Mouse (Mus musculus): ENCODE data around the gene Naa38. TPM values are rescaled to one million over a fixed set of nuclear protein-coding genes. Genes with fewer than 3 reads are reported as not detected.

The Naa38 gene
- polyA plus RNA-seq, 1 experiment, result 229 TPM

DNA sequence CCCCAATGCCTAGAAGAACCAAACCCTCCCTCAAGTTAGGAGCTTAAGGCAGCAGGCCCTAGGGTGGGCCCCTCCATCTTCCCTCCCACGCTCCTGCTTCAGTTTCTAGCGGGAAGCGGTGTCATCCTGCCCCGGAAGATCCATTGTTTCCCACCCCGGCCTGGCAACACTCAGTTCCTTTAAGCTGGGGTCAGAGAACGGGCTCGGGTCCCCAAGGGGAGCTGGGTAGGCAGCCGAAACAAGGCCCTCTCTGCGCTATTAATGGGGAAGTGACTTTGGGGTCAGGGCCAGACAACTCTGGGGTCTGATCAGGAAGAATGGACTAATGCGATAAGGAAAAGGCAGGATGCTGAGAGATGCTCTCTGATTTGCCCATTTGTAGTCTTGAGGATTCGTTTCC is 1.5 kb downstream of the Naa38 start:
- Histone ChIP-seq H3K79me3 (ENCODE audit: low read depth) (peaks cover 4% of the 10 kb centered on the region), H3K4me3 (ENCODE audit: insufficient read depth, poor library complexity, severe bottlenecking) (peak overlapping the region; percentile 92), H3ac (ENCODE audit: control insufficient read depth, insufficient read length, low read depth) (peak overlapping the region; percentile 78), H3K79me2 (ENCODE audit: control insufficient read depth, insufficient read depth) (peaks cover 26% of the 10 kb centered on the region), H3K27me3 (ENCODE audit: control insufficient read depth, insufficient read depth, insufficient read length) (no peaks in the 10 kb centered on the region), H3K36me3 (ENCODE audit: control insufficient read depth, insufficient read depth) (peaks cover 21% of the 10 kb centered on the region)
- no peak for TF ChIP-seq CTCF (IDR thresholded peaks at IDR 0.05; ENCODE audit: control insufficient read depth, insufficient read depth, insufficient read length)
- no peak for TF ChIP-seq MAX (IDR thresholded peaks at IDR 0.05)
- no peak for TF ChIP-seq MYOD1 (IDR thresholded peaks at IDR 0.05; ENCODE audit: control insufficient read depth, insufficient read length, low read depth)
- TF ChIP-seq CEBPB (IDR thresholded peaks at IDR 0.05; ENCODE audit: low read depth), result no peak

- Histone ChIP-seq H3K4me3 (ENCODE audit: insufficient read depth, poor library complexity, severe bottlenecking) (no peak overlapping the region), H3ac (ENCODE audit: control insufficient read depth, insufficient read length, low read depth) (no peak overlapping the region), H3K36me3 (ENCODE audit: control insufficient read depth, insufficient read depth) (peaks cover 29% of the 10 kb centered on the region), H3K79me3 (ENCODE audit: low read depth) (peaks cover 4% of the 10 kb centered on the region), H3K79me2 (ENCODE audit: control insufficient read depth, insufficient read depth) (peaks cover 26% of the 10 kb centered on the region), H3K27me3 (ENCODE audit: control insufficient read depth, insufficient read depth, insufficient read length) (no peaks in the 10 kb centered on the region)
- TF ChIP-seq CEBPB (IDR thresholded peaks at IDR 0.05; ENCODE audit: low read depth) (no peak), USF1 (IDR thresholded peaks at IDR 0.05; ENCODE audit: low read depth) (no peak), CTCF (IDR thresholded peaks at IDR 0.05; ENCODE audit: control insufficient read depth, insufficient read depth, insufficient read length) (no peak), MYOD1 (IDR thresholded peaks at IDR 0.05; ENCODE audit: control insufficient read depth, insufficient read length, low read depth) (no peak), MAX (IDR thresholded peaks at IDR 0.05) (no peak), FOSL1 (IDR thresholded peaks at IDR 0.05; ENCODE audit: insufficient read depth, low read length, poor library complexity, severe bottlenecking) (no peak), MYOG (IDR thresholded peaks at IDR 0.05; ENCODE audit: control insufficient read depth, extremely low read depth, insufficient read length) (no peak)
These were observed 2.3 kb downstream of the Naa38 start for GRCm38 (mm10) chr11:69397581-69398057.

- TF ChIP-seq CEBPB (IDR thresholded peaks at IDR 0.05; ENCODE audit: low read depth) (no peak), FOSL1 (IDR thresholded peaks at IDR 0.05; ENCODE audit: insufficient read depth, low read length, poor library complexity, severe bottlenecking) (no peak), MYOD1 (IDR thresholded peaks at IDR 0.05; ENCODE audit: control insufficient read depth, insufficient read length, low read depth) (no peak), USF1 (IDR thresholded peaks at IDR 0.05; ENCODE audit: low read depth) (no peak), CTCF (IDR thresholded peaks at IDR 0.05; ENCODE audit: control insufficient read depth, insufficient read depth, insufficient read length) (no peak), MYOG (IDR thresholded peaks at IDR 0.05; ENCODE audit: control insufficient read depth, extremely low read depth, insufficient read length) (no peak), MAX (IDR thresholded peaks at IDR 0.05) (no peak)
- peaks cover 29% of the 10 kb centered on the region for H3K36me3 ChIP-seq (ENCODE audit: control insufficient read depth, insufficient read depth)
- H3K4me3 ChIP-seq (ENCODE audit: insufficient read depth, poor library complexity, severe bottlenecking), result no peak within 1 kb of the TSS
- peaks cover 4% of the 10 kb centered on the region for H3K79me3 ChIP-seq (ENCODE audit: low read depth)
- no peaks in the 10 kb centered on the region for H3K27me3 ChIP-seq (ENCODE audit: control insufficient read depth, insufficient read depth, insufficient read length)
- H3K79me2 ChIP-seq (ENCODE audit: control insufficient read depth, insufficient read depth), result peaks cover 26% of the 10 kb centered on the region
- no peak within 1 kb of the TSS for H3ac ChIP-seq (ENCODE audit: control insufficient read depth, insufficient read length, low read depth)
These were observed 2.8 kb downstream of the Naa38 start, which contains the start of gene Tmem88 for GRCm38 (mm10) chr11:69398059-69398458. Gene Tmem88 (minus strand): TSS chr11:69398234.

- Histone ChIP-seq H3K4me3 (ENCODE audit: insufficient read depth, poor library complexity, severe bottlenecking) (no peak overlapping the region), H3K79me2 (ENCODE audit: control insufficient read depth, insufficient read depth) (peaks cover 24% of the 10 kb centered on the region), H3K27me3 (ENCODE audit: control insufficient read depth, insufficient read depth, insufficient read length) (no peaks in the 10 kb centered on the region), H3ac (ENCODE audit: control insufficient read depth, insufficient read length, low read depth) (no peak overlapping the region), H3K79me3 (ENCODE audit: low read depth) (peaks cover 4% of the 10 kb centered on the region), H3K36me3 (ENCODE audit: control insufficient read depth, insufficient read depth) (peaks cover 33% of the 10 kb centered on the region)
- TF ChIP-seq MYOG (IDR thresholded peaks at IDR 0.05; ENCODE audit: control insufficient read depth, extremely low read depth, insufficient read length) (no peak), CEBPB (IDR thresholded peaks at IDR 0.05; ENCODE audit: low read depth) (no peak), MYOD1 (IDR thresholded peaks at IDR 0.05; ENCODE audit: control insufficient read depth, insufficient read length, low read depth) (no peak), MAX (IDR thresholded peaks at IDR 0.05) (no peak)
These were observed 3.4 kb downstream of the Naa38 start for GRCm38 (mm10) chr11:69398486-69399200.

DNA sequence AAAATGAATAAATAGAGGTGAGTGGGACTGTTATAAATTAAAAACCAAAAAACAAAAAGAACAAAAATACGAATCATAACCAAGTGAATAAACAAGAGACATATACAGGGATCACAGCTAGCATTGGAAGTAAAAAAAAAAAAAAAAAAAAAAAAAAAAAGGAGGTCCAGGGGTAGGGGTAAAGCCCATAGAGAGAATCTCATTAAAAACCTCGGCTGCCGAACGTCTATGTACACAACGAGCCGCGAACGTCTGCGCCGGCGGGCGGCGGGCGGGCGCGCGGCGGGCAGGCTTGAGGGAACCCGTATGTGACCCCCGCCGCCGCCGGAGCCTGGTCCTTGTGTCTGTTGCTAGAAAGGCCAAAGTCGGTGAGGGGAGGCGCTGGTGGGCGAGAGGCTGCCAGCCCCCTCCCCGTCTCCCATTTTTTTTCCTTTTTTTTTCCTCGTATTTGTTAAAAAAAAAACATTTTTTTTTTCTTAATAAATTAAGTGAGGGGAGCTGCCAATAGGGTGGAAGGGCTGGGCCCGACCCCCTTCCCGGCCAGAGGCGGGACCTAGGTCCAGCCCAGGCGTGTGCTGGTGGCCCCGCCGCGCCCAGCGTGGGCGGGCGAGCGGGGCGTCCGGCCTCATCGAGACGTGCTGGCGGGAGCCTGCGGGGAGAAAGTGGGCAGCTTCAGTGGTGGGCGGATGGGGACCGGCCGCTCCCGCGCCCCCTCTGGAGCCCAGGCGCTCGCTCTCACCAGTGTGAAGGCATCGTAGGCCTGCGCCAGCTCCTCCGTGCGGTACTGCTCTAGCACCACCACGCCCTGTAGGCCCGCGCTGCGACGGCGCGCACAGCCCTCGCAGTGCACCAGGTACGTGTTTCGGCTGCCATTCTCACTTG is 4.2 kb downstream of the Naa38 start:
- no peak overlapping the region for H3K4me3 ChIP-seq (ENCODE audit: insufficient read depth, poor library complexity, severe bottlenecking)
- H3K79me3 ChIP-seq (ENCODE audit: low read depth), result peaks cover 4% of the 10 kb centered on the region
- H3K27me3 ChIP-seq (ENCODE audit: control insufficient read depth, insufficient read depth, insufficient read length), result no peaks in the 10 kb centered on the region
- TF ChIP-seq CEBPB (IDR thresholded peaks at IDR 0.05; ENCODE audit: low read depth) (no peak), MAX (IDR thresholded peaks at IDR 0.05) (no peak), CTCF (IDR thresholded peaks at IDR 0.05; ENCODE audit: control insufficient read depth, insufficient read depth, insufficient read length) (no peak)
- H3ac ChIP-seq (ENCODE audit: control insufficient read depth, insufficient read length, low read depth), result no peak overlapping the region
- H3K79me2 ChIP-seq (ENCODE audit: control insufficient read depth, insufficient read depth), result peaks cover 16% of the 10 kb centered on the region
- peaks cover 41% of the 10 kb centered on the region for H3K36me3 ChIP-seq (ENCODE audit: control insufficient read depth, insufficient read depth)
